Mouse (Mus musculus) embryonic stem cell, embryonic (primary cell): ENCODE results near the gene Mon2.

Source experiments
- CTCF ChIA-PET, 4 experiments: fragments of 300-600 bp in 2 of 4; fragments of 350-600 bp in 2 of 4; sonication (Branson Sonifier 250); formaldehyde crosslinking; loops; one replicate each; lab custom pipeline; 2022; ENCODE audit warnings: inconsistent platforms in 2 of 4; lab: Charles Lee
- POLR2A ChIA-PET, 4 experiments: fragments of 300-600 bp in 2 of 4; fragments of 350-600 bp in 2 of 4; sonication (Branson Sonifier 250); formaldehyde crosslinking; loops; one replicate each; lab custom pipeline; 2022; ENCODE audit warnings: antibody characterized with exemption in 4 of 4, inconsistent platforms in 1 of 4; lab: Charles Lee

Mon2 gene

GRCm38 (mm10) chr10:123084900-123085641 lies 8.8 kb upstream of the Mon2 start:
- CTCF ChIA-PET = interaction anchor here in 1 of 4 experiments (1.3 kb wide), 1 partner anchor 281 kb away, joined by 4 read pairs; no protein-coding TSS in a partner anchor
- POLR2A ChIA-PET = interaction anchor here in 2 of 4 experiments (0.6 to 5.8 kb wide), 7 partner anchors 9 to 373 kb away, joined by 3 to 20 read pairs (median 3); partner anchors contain the start of gene Mon2 (in 1 of the 2)

- ChIA-PET POLR2A (interaction anchor here in 3 of 4 experiments (0.5 to 1.3 kb wide), 9 partner anchors 8 to 283 kb away, joined by 3 to 4 read pairs (median 3); partner anchors contain the start of gene Mon2 (in 2 of the 3)), CTCF (no interaction called here)
These were observed 8.0 kb upstream of the Mon2 start for GRCm38 (mm10) chr10:123084307-123084706.

GRCm38 (mm10) chr10:123075751-123076242 lies 508 bp downstream of the Mon2 start:
- ChIA-PET POLR2A (interaction anchor here in 3 of 4 experiments (0.6 to 4.0 kb wide), 21 partner anchors 8 to 550 kb away, joined by 3 to 20 read pairs (median 4); partner anchors contain the start of gene Ppm1h (in 1 of the 3)), CTCF (interaction anchor here in 2 of 4 experiments (0.6 to 1.4 kb wide), 3 partner anchors 15 to 272 kb away, joined by 3 to 5 read pairs (median 4); no protein-coding TSS in a partner anchor)

- ChIA-PET CTCF (no interaction called here), POLR2A (interaction anchor here in 1 of 4 experiments (0.6 kb wide), 1 partner anchor 14 kb away, joined by 3 read pairs; no protein-coding TSS in a partner anchor)
These were observed 4.3 kb downstream of the Mon2 start for GRCm38 (mm10) chr10:123071997-123072396.

GRCm38 (mm10) chr10:123063021-123063420 lies 13.3 kb downstream of the Mon2 start:
- ChIA-PET POLR2A (interaction anchor here in 1 of 4 experiments (1.8 kb wide), 1 partner anchor 13 kb away, joined by 11 read pairs; the partner anchor contains the start of gene Mon2), CTCF (no interaction called here)

GRCm38 (mm10) chr10:123060831-123061230 lies 15.5 kb downstream of the Mon2 start:
- CTCF ChIA-PET = no interaction called here

GRCm38 (mm10) chr10:123057082-123057481 lies 19.2 kb downstream of the Mon2 start:
- CTCF ChIA-PET = interaction anchor here in 2 of 4 experiments (0.8 to 3.0 kb wide), 5 partner anchors 8 to 504 kb away, joined by 3 to 11 read pairs (median 3); no protein-coding TSS in a partner anchor
- POLR2A ChIA-PET = interaction anchor here in 1 of 4 experiments (0.6 to 2.1 kb wide), 3 partner anchors 13 to 125 kb away, joined by 3 to 6 read pairs (median 3); no protein-coding TSS in a partner anchor

More at GRCm38 (mm10) chr10:123060831-123061230, 15.5 kb downstream of the Mon2 start:
- POLR2A ChIA-PET = interaction anchor here in 1 of 4 experiments (1.7 kb wide), 1 partner anchor 12 kb away, joined by 5 read pairs; no protein-coding TSS in a partner anchor

- CTCF ChIA-PET = interaction anchor here in 2 of 4 experiments (0.5 to 3.0 kb wide), 5 partner anchors 40 to 503 kb away, joined by 3 to 11 read pairs (median 3); no protein-coding TSS in a partner anchor
- POLR2A ChIA-PET = no interaction called here
These were observed 19.8 kb downstream of the Mon2 start for GRCm38 (mm10) chr10:123056463-123056862.

- ChIA-PET CTCF (interaction anchor here in 1 of 4 experiments (3.0 kb wide), 1 partner anchor 252 kb away, joined by 11 read pairs; no protein-coding TSS in a partner anchor), POLR2A (interaction anchor here in 1 of 4 experiments (0.8 kb wide), 1 partner anchor 248 kb away, joined by 4 read pairs; no protein-coding TSS in a partner anchor)
These were observed 20.9 kb downstream of the Mon2 start for GRCm38 (mm10) chr10:123055205-123056000.

- ChIA-PET CTCF (no interaction called here), POLR2A (interaction anchor here in 1 of 4 experiments (1.6 kb wide), 1 partner anchor 23 kb away, joined by 3 read pairs; no protein-coding TSS in a partner anchor)
These were observed 22.7 kb downstream of the Mon2 start for GRCm38 (mm10) chr10:123053557-123053956.

GRCm38 (mm10) chr10:123052021-123052420 lies 24.3 kb downstream of the Mon2 start:
- POLR2A ChIA-PET = interaction anchor here in 1 of 4 experiments (1.6 kb wide), 1 partner anchor 21 kb away, joined by 3 read pairs; no protein-coding TSS in a partner anchor
- CTCF ChIA-PET = no interaction called here

GRCm38 (mm10) chr10:123048730-123049129 lies 27.6 kb downstream of the Mon2 start:
- ChIA-PET CTCF (interaction anchor here in 1 of 4 experiments (0.8 to 0.9 kb wide), 2 partner anchors 9 to 242 kb away, joined by 3 to 4 read pairs; no protein-coding TSS in a partner anchor), POLR2A (interaction anchor here in 1 of 4 experiments (0.8 kb wide), 1 partner anchor 9 kb away, joined by 4 read pairs; no protein-coding TSS in a partner anchor)

- CTCF ChIA-PET = interaction anchor here (0.5 to 0.8 kb wide), 4 partner anchors 50 to 233 kb away, joined by 3 to 4 read pairs (median 3); no protein-coding TSS in a partner anchor
- POLR2A ChIA-PET = interaction anchor here in 1 of 4 experiments (0.6 to 1.0 kb wide), 2 partner anchors 8 to 41 kb away, joined by 4 read pairs; no protein-coding TSS in a partner anchor
These were observed 36.4 kb downstream of the Mon2 start for GRCm38 (mm10) chr10:123039936-123040335.

GRCm38 (mm10) chr10:123032078-123032646 lies 44.1 kb downstream of the Mon2 start:
- ChIA-PET CTCF (no interaction called here), POLR2A (interaction anchor here in 1 of 4 experiments (0.9 kb wide), 1 partner anchor 10 kb away, joined by 3 read pairs; no protein-coding TSS in a partner anchor)

GRCm38 (mm10) chr10:123031449-123031848 lies 44.9 kb downstream of the Mon2 start:
- CTCF ChIA-PET = no interaction called here
- POLR2A ChIA-PET = interaction anchor here in 3 of 4 experiments (0.7 to 1.4 kb wide), 5 partner anchors 9 to 31 kb away, joined by 3 to 5 read pairs (median 4); no protein-coding TSS in a partner anchor

GRCm38 (mm10) chr10:123030589-123030988 lies 45.7 kb downstream of the Mon2 start:
- CTCF ChIA-PET = interaction anchor here in 1 of 4 experiments (0.6 kb wide), 1 partner anchor 225 kb away, joined by 3 read pairs; no protein-coding TSS in a partner anchor

GRCm38 (mm10) chr10:123028949-123029348 lies 47.4 kb downstream of the Mon2 start:
- POLR2A ChIA-PET = no interaction called here
- CTCF ChIA-PET = no interaction called here

More at GRCm38 (mm10) chr10:123030589-123030988, 45.7 kb downstream of the Mon2 start:
- POLR2A ChIA-PET = interaction anchor here in 2 of 4 experiments (1.2 to 1.4 kb wide), 3 partner anchors 9 to 22 kb away, joined by 3 to 4 read pairs (median 4); no protein-coding TSS in a partner anchor
